Mouse (Mus musculus) neural tube, embryonic 15.5 days (tissue): ENCODE results near the gene Hydin. TPM values are rescaled to one million over a fixed set of nuclear protein-coding genes. Genes with fewer than 3 reads are reported as not detected.
"Not testable (repeated sequence)": the region's sequence is repeated elsewhere in the genome, so short reads cannot be mapped to it uniquely, and the experiment has no call there.

Experiments used
- ATAC-seq: fragments of 200-750 bp; cut with Nextera tagmentation; 2 replicates; pipeline ENCODE4 v1.8.0; 2017; ENCODE audit warnings: mild to moderate bottlenecking, moderate TSS enrichment, moderate library complexity; ENCODE audit not compliant: low FRiP score
- H3K27ac ChIP-seq: fragments of 300-500 bp; sonication (generic); replicated peaks from 2 replicates; pipeline ENCODE4 v1.5.1; 2015; ENCODE audit warnings: mild to moderate bottlenecking, inconsistent platforms
- H3K27me3 ChIP-seq: fragments of 300-500 bp; sonication (generic); replicated peaks from 2 replicates; pipeline ENCODE4 v1.6.1; 2015; ENCODE audit warnings: inconsistent platforms
- H3K36me3 ChIP-seq: fragments of 300-500 bp; sonication (generic); 2 replicates; pipeline ENCODE4 v1.6.1; 2015; ENCODE audit warnings: inconsistent platforms
- H3K4me1 ChIP-seq: fragments of 300-500 bp; sonication (generic); 2 replicates; pipeline ENCODE4 v1.6.1; 2015; ENCODE audit warnings: inconsistent platforms
- H3K4me2 ChIP-seq: fragments of 300-500 bp; sonication (generic); 2 replicates; pipeline ENCODE4 v1.6.1; 2015; ENCODE audit warnings: inconsistent platforms, mild to moderate bottlenecking, moderate library complexity
- H3K4me3 ChIP-seq: fragments of 300-500 bp; sonication (generic); replicated peaks from 2 replicates; pipeline ENCODE4 v1.5.1; 2015; ENCODE audit warnings: mild to moderate bottlenecking, inconsistent platforms
- H3K9ac ChIP-seq: fragments of 300-500 bp; sonication (generic); replicated peaks from 2 replicates; pipeline ENCODE4 v1.6.1; 2015; ENCODE audit warnings: mild to moderate bottlenecking, inconsistent platforms
- H3K9me3 ChIP-seq: fragments of 300-500 bp; sonication (generic); replicated peaks from 2 replicates; pipeline ENCODE4 v1.6.1; 2016; ENCODE audit warnings: inconsistent platforms
- WGBS: fragments of 180-500 bp; shearing (Covaris S2); methylation state at CpG from one replicate; pipeline ENCODE4 v1.1.7; 2015; ENCODE audit warnings: mixed read lengths; 5-methylcytosine and 5-hydroxymethylcytosine counted together
- polyA plus RNA-seq: library from polyadenylated mRNA; unstranded; fragments of >200 nt; fragmentation: Nextera tagmentation; extraction: Ambion mirVana; gene quantifications from 2 replicates; pipeline ENCODE4 v1.2.1, GENCODE M21; 2015

Gene Hydin
- polyA plus RNA-seq, 1 experiment from 2014 or later, result 0.31 TPM

GRCm38 (mm10) chr8:110530008-110530762, 263.4 kb downstream of the Hydin start:
- H3K27ac ChIP-seq, result no peak overlapping the region
- H3K9ac ChIP-seq, result no peak overlapping the region
- no peak overlapping the region for H3K4me3 ChIP-seq
- H3K9me3 ChIP-seq, result no peaks in the 10 kb centered on the region
- no peaks in the 10 kb centered on the region for H3K36me3 ChIP-seq
- ATAC-seq, result no peak
- no peak overlapping the region for H3K4me2 ChIP-seq
- 72% methylated on average over 8 of the region's 8 CpGs for WGBS
- no peaks in the 10 kb centered on the region for H3K4me1 ChIP-seq
- H3K27me3 ChIP-seq, result no peaks in the 10 kb centered on the region

- Histone ChIP-seq H3K4me1 (no peaks in the 10 kb centered on the region), H3K27ac (no peak overlapping the region), H3K36me3 (no peaks in the 10 kb centered on the region), H3K4me2 (no peak overlapping the region), H3K4me3 (no peak overlapping the region), H3K9ac (no peak overlapping the region), H3K27me3 (no peaks in the 10 kb centered on the region), H3K9me3 (no peaks in the 10 kb centered on the region)
- WGBS, result 86% methylated on average over 6 of the region's 6 CpGs
- no peak for ATAC-seq
These were observed 267.0 kb downstream of the Hydin start for GRCm38 (mm10) chr8:110533781-110534180.

DNA sequence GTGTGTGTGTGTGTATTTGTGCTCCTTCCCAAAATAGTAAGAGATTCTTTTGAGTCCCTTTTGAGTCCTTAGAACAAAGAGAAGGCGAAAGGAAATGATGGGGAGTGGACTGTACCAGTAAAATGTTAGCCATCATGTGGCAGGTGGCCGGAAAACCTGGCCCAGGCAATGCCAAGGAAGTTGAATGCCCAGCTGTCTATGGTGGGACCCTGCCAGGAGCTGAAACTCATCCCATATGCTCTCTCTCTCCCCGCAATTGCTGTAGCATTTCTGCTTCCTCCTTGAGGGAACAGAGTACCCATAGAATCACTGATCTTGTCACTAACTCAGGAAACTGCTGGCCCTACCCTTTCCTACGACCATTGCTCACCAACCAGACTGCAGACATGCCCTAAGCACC, 271.1 kb downstream of the Hydin start:
- no peak overlapping the region for H3K27ac ChIP-seq
- no peak overlapping the region for H3K9ac ChIP-seq
- no peak for ATAC-seq
- no peaks in the 10 kb centered on the region for H3K4me1 ChIP-seq
- no peaks in the 10 kb centered on the region for H3K27me3 ChIP-seq
- H3K4me2 ChIP-seq, result no peak overlapping the region
- H3K36me3 ChIP-seq, result no peaks in the 10 kb centered on the region
- no peak overlapping the region for H3K4me3 ChIP-seq
- H3K9me3 ChIP-seq, result no peaks in the 10 kb centered on the region
- WGBS, result 69% methylated on average over 4 of the region's 4 CpGs

GRCm38 (mm10) chr8:110550343-110550742, 283.6 kb downstream of the Hydin start:
- no peaks in the 10 kb centered on the region for H3K4me1 ChIP-seq
- ATAC-seq, result no peak
- H3K9ac ChIP-seq, result no peak overlapping the region
- H3K27ac ChIP-seq, result no peak overlapping the region
- no peak overlapping the region for H3K4me2 ChIP-seq
- H3K27me3 ChIP-seq, result no peaks in the 10 kb centered on the region
- no peaks in the 10 kb centered on the region for H3K36me3 ChIP-seq
- H3K4me3 ChIP-seq, result no peak overlapping the region
- WGBS, result 90% methylated on average over 1 of the region's 1 CpGs
- no peaks in the 10 kb centered on the region for H3K9me3 ChIP-seq

DNA sequence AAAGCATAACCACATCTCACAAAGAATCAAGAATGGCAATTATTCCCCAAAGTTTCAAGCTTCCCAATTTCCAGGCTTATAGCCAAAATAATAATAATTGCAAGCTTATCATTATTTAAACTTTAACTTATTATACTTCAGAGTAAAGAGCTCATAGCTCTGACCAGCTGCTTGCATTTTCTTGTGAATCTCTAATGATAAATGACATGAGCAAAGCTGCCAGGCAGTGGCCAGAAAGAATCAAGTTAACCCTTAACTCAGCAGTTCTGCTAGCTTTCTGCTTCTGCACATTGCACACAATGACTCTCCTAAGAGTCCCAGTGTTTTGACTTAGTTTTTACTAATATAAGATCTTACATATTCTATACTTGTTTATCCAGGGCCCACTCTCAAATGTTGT, 285.3 kb downstream of the Hydin start:
- not testable (repeated sequence) for H3K4me2 ChIP-seq, H3K9me3 ChIP-seq, H3K4me3 ChIP-seq, H3K36me3 ChIP-seq, H3K27me3 ChIP-seq, H3K27ac ChIP-seq, H3K9ac ChIP-seq, H3K4me1 ChIP-seq, ATAC-seq

DNA sequence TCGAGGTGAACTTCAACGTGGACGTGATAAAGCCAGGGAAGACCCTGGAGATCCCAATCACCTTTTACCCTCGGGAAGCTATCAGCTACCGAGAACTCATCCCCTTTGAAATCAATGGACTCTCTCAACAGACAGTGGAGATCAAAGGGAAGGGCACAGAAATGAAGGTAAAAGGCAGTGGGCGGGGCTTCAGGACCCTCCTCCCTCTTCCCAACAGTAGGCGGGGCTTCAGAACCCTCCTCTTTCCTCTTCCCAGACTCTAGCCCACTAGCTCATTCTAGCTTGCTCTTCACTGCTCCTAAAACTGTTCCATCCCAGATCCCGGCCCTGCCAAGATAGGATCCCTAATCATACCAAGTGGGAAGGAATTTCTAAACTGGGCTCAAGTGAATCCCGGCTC, 325.9 kb downstream of the Hydin start:
- Histone ChIP-seq H3K36me3 (no peaks in the 10 kb centered on the region), H3K4me2 (no peak overlapping the region), H3K27ac (no peak overlapping the region), H3K9me3 (no peaks in the 10 kb centered on the region), H3K4me1 (no peaks in the 10 kb centered on the region), H3K27me3 (no peaks in the 10 kb centered on the region), H3K9ac (no peak overlapping the region), H3K4me3 (no peak overlapping the region)
- WGBS, result 85% methylated on average over 9 of the region's 9 CpGs
- no peak for ATAC-seq

DNA sequence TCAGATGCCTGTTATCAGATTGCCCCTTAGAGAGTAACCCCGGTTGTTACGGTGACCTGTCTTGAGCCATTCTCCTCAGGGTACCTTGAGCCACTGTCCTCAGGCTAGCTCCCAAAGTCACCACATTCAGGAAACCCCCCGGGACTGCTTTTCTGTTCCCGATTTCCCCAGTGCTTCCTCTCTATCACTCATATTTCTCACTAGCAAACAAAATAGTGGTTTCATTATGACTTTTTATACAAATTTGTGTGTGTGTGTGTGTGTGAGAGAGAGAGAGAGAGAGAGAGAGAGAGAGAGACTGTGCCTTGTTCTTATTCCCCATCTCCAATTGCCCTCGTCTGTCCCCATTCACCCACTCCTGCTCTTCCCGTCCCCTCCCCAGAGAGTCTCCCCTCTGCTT, 327.4 kb downstream of the Hydin start:
- Histone ChIP-seq H3K36me3 (no peaks in the 10 kb centered on the region), H3K9ac (no peak overlapping the region), H3K27me3 (no peaks in the 10 kb centered on the region), H3K4me2 (no peak overlapping the region), H3K4me3 (no peak overlapping the region), H3K4me1 (no peaks in the 10 kb centered on the region), H3K9me3 (no peaks in the 10 kb centered on the region), H3K27ac (no peak overlapping the region)
- WGBS, result 86% methylated on average over 6 of the region's 6 CpGs
- no peak for ATAC-seq

- Histone ChIP-seq H3K4me3 (no peak overlapping the region), H3K27ac (no peak overlapping the region), H3K9ac (no peak overlapping the region), H3K9me3 (no peaks in the 10 kb centered on the region), H3K27me3 (no peaks in the 10 kb centered on the region), H3K4me2 (no peak overlapping the region), H3K4me1 (no peaks in the 10 kb centered on the region), H3K36me3 (no peaks in the 10 kb centered on the region)
- ATAC-seq, result no peak
- 15% methylated on average over 1 of the region's 1 CpGs for WGBS
These were observed 337.8 kb downstream of the Hydin start for GRCm38 (mm10) chr8:110604556-110604955.

DNA sequence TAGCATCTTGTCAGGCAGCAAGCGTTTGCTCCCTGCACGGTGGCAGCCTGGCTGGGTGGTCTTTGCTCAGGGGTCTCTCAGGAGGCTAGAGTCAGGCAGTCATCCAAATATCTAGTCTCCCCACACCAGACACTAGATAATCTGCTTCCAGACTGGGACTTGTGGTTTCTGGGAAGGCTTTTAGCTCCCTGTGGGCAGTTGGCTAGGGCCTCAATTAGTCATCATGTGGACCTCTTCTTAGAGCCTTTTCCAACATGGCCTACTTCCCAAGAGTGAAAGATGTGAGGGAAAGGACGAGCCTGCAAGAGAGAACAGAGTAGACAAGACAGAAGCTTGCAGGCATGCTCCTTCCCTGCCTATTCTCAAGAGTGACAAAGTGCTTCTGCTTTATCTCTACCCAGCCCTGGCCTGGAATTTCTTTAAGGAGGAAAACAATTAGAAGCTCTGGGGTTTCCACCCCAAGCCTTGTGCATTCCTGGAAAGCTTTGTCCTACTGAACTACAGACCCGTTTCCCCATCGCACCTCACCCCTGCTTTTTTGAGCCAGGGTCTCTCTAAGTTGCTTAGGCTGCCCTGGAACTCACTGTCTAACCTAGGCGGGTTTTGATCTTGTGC, 338.7 kb downstream of the Hydin start:
- Histone ChIP-seq H3K4me3 (no peak overlapping the region), H3K4me1 (no peaks in the 10 kb centered on the region), H3K36me3 (no peaks in the 10 kb centered on the region), H3K27me3 (no peaks in the 10 kb centered on the region), H3K9ac (no peak overlapping the region), H3K4me2 (no peak overlapping the region), H3K27ac (no peak overlapping the region), H3K9me3 (no peaks in the 10 kb centered on the region)
- WGBS, result 60% methylated on average over 6 of the region's 6 CpGs
- no peak for ATAC-seq

- no peak overlapping the region for H3K4me2 ChIP-seq
- H3K27me3 ChIP-seq, result 0 out of 2 replicates have a peak, but pooled peaks cover 7% of the 10 kb centered on the region
- no peak for ATAC-seq
- H3K4me3 ChIP-seq, result no peak overlapping the region
- no peak overlapping the region for H3K27ac ChIP-seq
- peaks cover 24% of the 10 kb centered on the region for H3K4me1 ChIP-seq
- no peak overlapping the region for H3K9ac ChIP-seq
- WGBS, result 89% methylated on average over 3 of the region's 3 CpGs
- no peaks in the 10 kb centered on the region for H3K9me3 ChIP-seq
- H3K36me3 ChIP-seq, result no peaks in the 10 kb centered on the region
These were observed 349.0 kb downstream of the Hydin start for GRCm38 (mm10) chr8:110615730-110616129.

DNA sequence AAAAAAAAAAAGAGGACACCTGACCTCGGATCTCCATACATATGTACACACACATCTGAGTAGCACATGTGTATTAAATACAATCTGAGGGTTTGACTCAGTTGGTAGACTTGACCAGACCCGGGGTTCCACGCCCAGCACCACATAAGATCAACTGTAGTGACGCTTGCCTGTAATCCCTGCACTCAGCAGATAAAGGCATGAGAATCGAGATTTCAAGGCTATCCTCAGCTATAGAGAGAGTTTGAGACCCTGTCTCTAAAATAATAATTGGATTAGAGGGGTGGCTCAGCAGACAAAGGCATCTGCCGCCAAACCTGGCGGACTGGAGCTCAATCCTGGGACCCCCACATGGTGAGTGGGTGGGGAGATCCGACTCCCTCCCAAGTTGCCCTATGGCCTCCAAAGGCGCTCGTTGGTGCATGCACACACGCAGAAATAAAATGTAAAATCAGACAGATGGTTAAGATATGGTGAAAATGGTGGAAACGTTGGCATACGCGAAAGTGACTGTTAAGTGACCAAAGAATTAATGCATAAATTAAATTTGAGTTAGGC, 351.1 kb downstream of the Hydin start:
- Histone ChIP-seq H3K27ac (peak overlapping the region; percentile 79), H3K36me3 (no peaks in the 10 kb centered on the region), H3K4me1 (peaks cover 37% of the 10 kb centered on the region), H3K27me3 (0 out of 2 replicates have a peak, but pooled peaks cover 7% of the 10 kb centered on the region), H3K9me3 (no peaks in the 10 kb centered on the region), H3K9ac (peak overlapping the region; percentile 49), H3K4me2 (peak overlapping the region; percentile 90), H3K4me3 (peak overlapping the region; percentile 100)
- WGBS, result 23% methylated on average over 14 of the region's 14 CpGs
- peak; percentile 31 for ATAC-seq
